Mouse (Mus musculus): ENCODE results near the gene Aldh3a2. TPM values are rescaled to one million over a fixed set of nuclear protein-coding genes. Genes with fewer than 3 reads are reported as not detected.

Gene Aldh3a2
- total and polyA plus RNA-seq, 3 experiments = 19.5 to 28.4 (median 26.3) TPM

DNA sequence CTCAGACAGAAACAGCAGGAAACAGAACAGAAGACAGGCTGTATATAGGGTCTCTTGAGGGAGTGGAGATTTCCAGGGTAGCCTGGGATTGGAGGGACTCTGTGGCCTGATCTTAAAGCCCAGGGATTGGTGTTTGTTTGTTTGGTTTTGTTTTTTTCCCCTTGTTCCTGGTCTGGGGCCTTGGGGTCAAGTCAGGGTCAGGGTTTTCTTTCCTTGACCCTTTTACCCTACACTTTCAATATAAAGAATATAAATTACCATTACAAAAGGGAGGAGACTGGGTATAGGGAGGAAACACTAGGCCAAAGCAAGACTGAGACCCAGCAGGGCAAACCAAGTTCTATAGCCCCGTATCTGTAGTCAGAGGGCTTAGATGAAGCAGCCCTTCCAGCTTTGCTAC is 29.3 kb upstream of the Aldh3a2 start:
- H3K36me3 ChIP-seq (replicated peaks in 1 of 2; ENCODE audit: control insufficient read depth in 1 of 2, insufficient read depth in 1 of 2, low read length in 1 of 2) = no peaks in the 10 kb centered on the region
- no peak overlapping the region for H3K4me3 ChIP-seq (replicated peaks in 1 of 3; ENCODE audit: low read depth in 2 of 3, low read length in 2 of 3, poor library complexity in 1 of 3)
- no peak overlapping the region for H3K4me2 ChIP-seq (ENCODE audit: insufficient read depth, low read depth, poor library complexity, severe bottlenecking)
- no peaks in the 10 kb centered on the region for H3K27me3 ChIP-seq (replicated peaks)
- no peak overlapping the region for H3K27ac ChIP-seq (ENCODE audit: insufficient read depth, low read depth)
- peaks cover 3 to 19% of the 10 kb centered on the region in 2 experiments; a peak in 3 of 4 replicates for H3K4me1 ChIP-seq (ENCODE audit: control insufficient read depth in 1 of 2, insufficient read depth in 2 of 2)
- TF ChIP-seq BHLHE40 (IDR thresholded peaks at IDR 0.05; ENCODE audit: low read depth, low read length) (no peak), CTCF (conservative IDR thresholded peaks at IDR 0.05 in 1 of 2, IDR thresholded peaks at IDR 0.05 in 1 of 2; ENCODE audit: low read depth in 2 of 2, low read length in 2 of 2) (no peak)
- no peak for DNase-seq (ENCODE audit: extremely low read depth)
- H3K79me2 ChIP-seq (replicated peaks; ENCODE audit: control insufficient read depth, extremely low read depth, insufficient read depth, poor library complexity, severe bottlenecking) = no peaks in the 10 kb centered on the region
- in situ Hi-C loops (cut with MboI; ENCODE audit: low pct_ligation_motif_present, low pct_unique_long_range_greater_than_20kb, low sequenced_read_pairs) = no loop called here
- peaks cover 3% of the 10 kb centered on the region for H3K9me3 ChIP-seq (replicated peaks; ENCODE audit: low read length)
- dilution Hi-C loops (cut with MboI; ENCODE audit: extremely low pct_ligation_motif_present, extremely low pct_unique_long_range_greater_than_20kb, low sequenced_read_pairs) = no loop called here
- H3K9ac ChIP-seq (ENCODE audit: insufficient read depth, low read depth) = no peak overlapping the region

DNA sequence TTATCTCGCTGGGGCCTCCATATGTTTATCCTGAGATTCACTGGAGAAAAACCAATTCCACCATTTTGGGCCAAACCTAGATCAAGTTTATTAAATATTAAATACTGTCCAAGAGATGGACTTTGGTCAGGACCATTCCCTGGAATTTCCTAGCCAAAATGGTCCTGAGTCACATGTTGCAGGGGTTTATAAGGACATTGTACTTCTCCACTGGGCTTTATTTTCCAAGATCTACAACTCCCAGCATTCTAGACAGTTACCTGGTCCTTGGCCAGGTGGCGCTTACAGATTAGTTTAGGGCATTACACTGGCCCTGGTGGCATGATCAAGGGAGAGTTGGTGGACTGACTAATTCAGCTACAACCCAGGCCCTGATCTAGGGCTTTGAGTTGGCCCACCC is 28.3 kb upstream of the Aldh3a2 start:
- TF ChIP-seq ELF1 (IDR thresholded peaks at IDR 0.05; ENCODE audit: low read depth, low read length) = no peak
- TF ChIP-seq IRF4 (IDR thresholded peaks at IDR 0.05; ENCODE audit: low read depth, low read length) = no peak
- no peak for TF ChIP-seq ZC3H11A (IDR thresholded peaks at IDR 0.05; ENCODE audit: low read depth, low read length)
- TF ChIP-seq ZMIZ1 (IDR thresholded peaks at IDR 0.05; ENCODE audit: low read depth, low read length) = no peak
- TF ChIP-seq KAT2A (IDR thresholded peaks at IDR 0.05; ENCODE audit: insufficient replicate concordance, low read length) = no peak
- no peak for TF ChIP-seq ZNF384 (IDR thresholded peaks at IDR 0.05; ENCODE audit: low read depth, low read length)
- TF ChIP-seq POLR2A (IDR thresholded peaks at IDR 0.05; ENCODE audit: low read depth, low read length) = no peak
- TF ChIP-seq PAX5 (IDR thresholded peaks at IDR 0.05; ENCODE audit: low read length) = no peak
- no peak for TF ChIP-seq CHD1 (IDR thresholded peaks at IDR 0.05; ENCODE audit: low read depth, low read length)
- TF ChIP-seq CHD2 (IDR thresholded peaks at IDR 0.05; ENCODE audit: low read length) = no peak
- no peak for TF ChIP-seq BHLHE40 (IDR thresholded peaks at IDR 0.05; ENCODE audit: low read depth, low read length)
- peaks cover 3 to 19% of the 10 kb centered on the region in 2 experiments; a peak in 3 of 4 replicates for H3K4me1 ChIP-seq (ENCODE audit: control insufficient read depth in 1 of 2, insufficient read depth in 2 of 2)
- H3K4me3 ChIP-seq (replicated peaks in 1 of 3; ENCODE audit: low read depth in 2 of 3, low read length in 2 of 3, poor library complexity in 1 of 3) = no peak overlapping the region
- H3K9me3 ChIP-seq (replicated peaks; ENCODE audit: low read length) = peaks cover 3% of the 10 kb centered on the region
- no peak for DNase-seq (ENCODE audit: extremely low read depth)
- dilution Hi-C loops (cut with MboI; ENCODE audit: extremely low pct_ligation_motif_present, extremely low pct_unique_long_range_greater_than_20kb, low sequenced_read_pairs) (no loop called here), in situ Hi-C loops (cut with MboI; ENCODE audit: low pct_ligation_motif_present, low pct_unique_long_range_greater_than_20kb, low sequenced_read_pairs) (no loop called here)
- no peaks in the 10 kb centered on the region for H3K79me2 ChIP-seq (replicated peaks; ENCODE audit: control insufficient read depth, extremely low read depth, insufficient read depth, poor library complexity, severe bottlenecking)
- H3K9ac ChIP-seq (ENCODE audit: insufficient read depth, low read depth) = no peak overlapping the region
- no peak overlapping the region for H3K27ac ChIP-seq (ENCODE audit: insufficient read depth, low read depth)
- H3K27me3 ChIP-seq (replicated peaks) = no peaks in the 10 kb centered on the region
- no peak overlapping the region for H3K4me2 ChIP-seq (ENCODE audit: insufficient read depth, low read depth, poor library complexity, severe bottlenecking)
- no peaks in the 10 kb centered on the region for H3K36me3 ChIP-seq (replicated peaks in 1 of 2; ENCODE audit: control insufficient read depth in 1 of 2, insufficient read depth in 1 of 2, low read length in 1 of 2)

DNA sequence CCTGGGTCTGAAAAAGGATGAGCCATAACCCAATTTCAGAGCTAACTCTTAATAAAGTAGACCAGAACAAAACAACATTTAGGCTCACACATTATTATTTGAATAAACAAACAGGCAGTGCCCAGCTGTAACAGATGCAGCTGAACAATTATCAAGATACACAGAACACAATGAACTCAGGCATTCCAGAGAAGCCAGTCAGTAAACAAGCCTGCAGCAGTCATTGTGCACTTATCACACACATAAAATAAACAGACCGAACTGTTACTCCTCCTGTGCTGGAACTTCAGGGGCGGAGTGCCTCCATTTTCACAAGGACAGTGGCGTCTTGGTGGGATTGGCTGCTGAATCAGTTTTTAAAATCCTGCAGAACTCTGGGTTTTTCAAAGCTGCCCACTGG is 27.2 kb upstream of the Aldh3a2 start:
- H3K9ac ChIP-seq (ENCODE audit: insufficient read depth, low read depth) = no peak overlapping the region
- no peak overlapping the region for H3K4me3 ChIP-seq (replicated peaks in 1 of 3; ENCODE audit: low read depth in 2 of 3, low read length in 2 of 3, poor library complexity in 1 of 3)
- no peak overlapping the region for H3K4me2 ChIP-seq (ENCODE audit: insufficient read depth, low read depth, poor library complexity, severe bottlenecking)
- dilution Hi-C loops (cut with MboI; ENCODE audit: extremely low pct_ligation_motif_present, extremely low pct_unique_long_range_greater_than_20kb, low sequenced_read_pairs) = no loop called here
- no peaks in the 10 kb centered on the region for H3K36me3 ChIP-seq (replicated peaks in 1 of 2; ENCODE audit: control insufficient read depth in 1 of 2, insufficient read depth in 1 of 2, low read length in 1 of 2)
- no peak for TF ChIP-seq MEF2A (IDR thresholded peaks at IDR 0.05; ENCODE audit: borderline replicate concordance, low read depth, low read length)
- no peak for TF ChIP-seq CHD2 (IDR thresholded peaks at IDR 0.05; ENCODE audit: low read length)
- no peaks in the 10 kb centered on the region for H3K27me3 ChIP-seq (replicated peaks)
- in situ Hi-C loops (cut with MboI; ENCODE audit: low pct_ligation_motif_present, low pct_unique_long_range_greater_than_20kb, low sequenced_read_pairs) = no loop called here
- no peak for DNase-seq (ENCODE audit: extremely low read depth)
- H3K9me3 ChIP-seq (replicated peaks; ENCODE audit: low read length) = peaks cover 3% of the 10 kb centered on the region
- no peak overlapping the region for H3K27ac ChIP-seq (ENCODE audit: insufficient read depth, low read depth)
- H3K79me2 ChIP-seq (replicated peaks; ENCODE audit: control insufficient read depth, extremely low read depth, insufficient read depth, poor library complexity, severe bottlenecking) = no peaks in the 10 kb centered on the region
- peaks cover 3 to 19% of the 10 kb centered on the region in 2 experiments; a peak in 3 of 4 replicates for H3K4me1 ChIP-seq (ENCODE audit: control insufficient read depth in 1 of 2, insufficient read depth in 2 of 2)
